Mouse (Mus musculus): ENCODE measurements around the gene Rmnd1.

- TF ChIP-seq POLR2A (IDR thresholded peaks at IDR 0.05; ENCODE audit: insufficient read depth, low read depth, low read length): no peak
- no peak for TF ChIP-seq CTCF (IDR thresholded peaks at IDR 0.05; ENCODE audit: insufficient read depth, low read depth, low read length)
These were observed 62.1 kb downstream of the Rmnd1 start for GRCm38 (mm10) chr10:4370105-4370504.
